Comparison of ENCODE assay signal across 1 mouse cellular context in the genomic region with DNA sequence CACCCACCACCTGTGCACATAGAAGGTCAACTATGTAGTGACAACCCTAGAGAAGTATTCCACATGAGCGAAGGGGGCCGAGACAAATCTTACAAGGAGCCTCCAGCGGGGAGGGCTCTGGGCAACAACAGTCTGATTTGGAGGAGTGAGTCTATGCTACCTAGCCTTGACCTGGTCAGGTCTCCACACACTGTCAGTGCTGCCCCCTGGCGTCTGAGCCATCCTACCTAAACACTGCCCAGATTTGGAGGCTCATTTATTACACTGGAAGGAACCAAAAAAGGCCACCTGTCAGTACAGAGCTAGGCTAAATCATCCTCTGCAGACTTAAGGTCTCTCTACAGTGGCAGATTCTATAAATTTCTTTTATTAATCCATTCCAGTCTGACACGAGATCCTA.
TF ChIP-seq lines count a peak whose summit lies in the region.

No protein-coding gene starts in this region.

TF ChIP-seq in CH12.LX, 34 proteins besides CTCF, POLR2A, EP300 and RAD21:
- no peak for TF ChIP-seq NELFE (IDR thresholded peaks at IDR 0.05; ENCODE audit: low read depth, low read length)
- peak; percentile 80 for TF ChIP-seq SMC3 (IDR thresholded peaks at IDR 0.05; ENCODE audit: low read depth, low read length)
